Mouse (Mus musculus): Measurements from ENCODE around the gene Cnnm2.
A peak's percentile ranks its signal among the peaks of the same experiment; 100 is the strongest.

The Cnnm2 gene

GRCm38 (mm10) chr19:46846459-46846858 lies 85.1 kb downstream of the Cnnm2 start:
- DNase-seq (ENCODE audit: low read depth, low spot score) = no peak

- DNase-seq (ENCODE audit: low read depth, low spot score) = peak; percentile 75
Observed at GRCm38 (mm10) chr19:46848381-46849268, 87.2 kb downstream of the Cnnm2 start.

- DNase-seq (ENCODE audit: low read depth, low spot score) = no peak
Observed at GRCm38 (mm10) chr19:46849443-46849997, 88.1 kb downstream of the Cnnm2 start.

DNA sequence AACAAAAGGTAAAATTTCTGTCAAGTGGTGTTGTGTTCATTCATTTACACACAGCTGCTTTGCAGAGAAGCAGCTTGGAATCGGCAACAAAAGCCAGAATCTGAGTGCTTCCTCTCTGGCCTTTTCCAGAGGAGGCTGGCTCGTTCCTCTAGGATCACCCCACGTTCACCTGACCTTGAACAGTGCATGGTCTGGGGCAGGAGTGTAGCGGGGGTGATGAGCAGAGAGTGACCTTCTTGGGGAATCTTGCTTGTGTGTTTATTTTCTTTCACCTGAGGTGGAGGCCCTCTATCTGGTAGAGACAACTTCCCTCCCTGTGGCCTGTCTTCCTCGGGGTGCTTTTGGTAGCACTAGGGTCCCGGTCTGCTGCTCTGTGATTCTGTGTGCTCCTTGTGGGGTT lies 94.8 kb downstream of the Cnnm2 start:
- no peak for DNase-seq (ENCODE audit: low read depth, low spot score)

DNA sequence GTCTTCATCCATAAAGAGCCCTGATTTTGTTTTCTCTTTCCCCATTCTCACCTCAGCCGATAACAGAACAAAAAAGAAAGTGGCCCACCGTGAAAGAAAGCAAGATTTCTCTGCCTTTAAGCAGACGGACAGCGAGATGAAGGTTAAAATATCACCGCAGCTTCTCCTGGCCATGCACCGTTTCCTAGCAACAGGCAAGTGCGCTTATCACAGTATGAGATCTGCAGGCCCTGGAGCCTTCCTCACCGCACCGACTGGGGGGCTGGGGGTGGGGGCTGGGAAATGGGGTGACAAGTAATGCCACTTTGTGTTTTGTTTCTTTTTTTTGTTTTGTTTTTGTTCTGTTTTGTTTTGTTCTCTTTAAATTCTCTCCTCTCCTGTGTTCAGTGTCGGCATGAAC lies 95.4 kb downstream of the Cnnm2 start:
- DNase-seq (ENCODE audit: low read depth, low spot score) = no peak

GRCm38 (mm10) chr19:46857277-46857989 lies 96.0 kb downstream of the Cnnm2 start:
- DNase-seq (ENCODE audit: low read depth, low spot score) = no peak

DNA sequence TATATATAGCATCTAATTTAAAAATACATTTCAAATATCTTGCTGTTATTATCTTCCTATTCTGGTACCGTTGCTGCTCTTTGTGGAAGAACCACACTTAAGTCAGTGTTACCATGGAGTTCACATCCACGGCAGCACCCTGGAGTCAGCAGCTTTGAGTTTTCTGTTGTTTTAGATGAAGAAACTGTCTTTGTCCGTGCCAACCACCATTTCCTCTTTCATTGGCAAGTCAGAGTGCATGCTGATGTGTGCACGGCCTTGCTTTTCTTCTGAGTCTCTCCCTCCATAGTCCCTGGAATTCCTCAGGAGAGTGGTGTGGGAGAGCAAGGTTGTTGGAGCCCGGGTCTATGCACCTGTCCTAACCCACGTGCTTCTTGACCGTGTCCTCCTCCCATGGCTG lies 96.8 kb downstream of the Cnnm2 start:
- no peak for DNase-seq (ENCODE audit: low read depth, low spot score)

DNA sequence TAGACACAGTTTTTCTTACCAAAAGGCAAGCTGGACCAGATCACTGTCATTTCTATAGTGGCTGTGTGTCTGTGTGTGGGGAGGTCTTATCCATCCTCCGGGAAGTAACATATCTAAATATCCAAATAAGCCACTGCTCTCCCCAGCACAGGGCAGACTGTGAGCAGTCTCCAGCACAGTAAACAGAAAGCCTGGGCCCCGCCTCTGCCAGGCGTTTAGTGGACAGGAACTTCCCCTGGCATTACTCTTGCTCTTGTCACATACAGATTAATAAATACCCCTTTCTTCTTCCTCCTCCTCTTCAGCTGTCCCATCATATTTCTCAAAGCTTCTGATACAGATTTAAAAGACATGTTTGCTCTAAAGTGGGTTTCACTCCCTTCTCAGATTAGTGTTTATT lies 101.2 kb downstream of the Cnnm2 start:
- no peak for DNase-seq (ENCODE audit: low read depth, low spot score)

GRCm38 (mm10) chr19:46863236-46863927 lies 102.0 kb downstream of the Cnnm2 start:
- no peak for DNase-seq (ENCODE audit: low read depth, low spot score)

DNA sequence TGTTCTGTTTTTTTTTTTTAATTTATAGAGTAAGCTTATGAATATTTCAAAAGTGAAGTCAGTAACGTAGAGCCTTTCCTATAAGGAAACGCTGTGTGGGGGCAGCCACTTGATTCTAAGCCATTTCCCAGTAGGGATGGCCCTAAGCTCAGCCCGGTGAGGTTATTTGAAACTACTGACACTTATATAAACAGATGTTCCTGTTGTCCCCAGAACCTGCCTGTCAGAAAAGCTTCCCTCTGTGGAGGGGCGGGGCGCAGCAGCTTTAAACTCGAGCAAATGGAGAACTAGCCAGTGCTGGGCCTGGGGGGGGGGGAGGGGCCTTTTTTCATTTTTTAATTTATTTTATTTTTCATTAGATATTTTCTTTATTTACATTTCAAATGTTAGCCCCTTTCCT lies 102.7 kb downstream of the Cnnm2 start:
- DNase-seq (ENCODE audit: low read depth, low spot score) = no peak

GRCm38 (mm10) chr19:46864731-46865331 lies 103.4 kb downstream of the Cnnm2 start:
- no peak for DNase-seq (ENCODE audit: low read depth, low spot score)

DNA sequence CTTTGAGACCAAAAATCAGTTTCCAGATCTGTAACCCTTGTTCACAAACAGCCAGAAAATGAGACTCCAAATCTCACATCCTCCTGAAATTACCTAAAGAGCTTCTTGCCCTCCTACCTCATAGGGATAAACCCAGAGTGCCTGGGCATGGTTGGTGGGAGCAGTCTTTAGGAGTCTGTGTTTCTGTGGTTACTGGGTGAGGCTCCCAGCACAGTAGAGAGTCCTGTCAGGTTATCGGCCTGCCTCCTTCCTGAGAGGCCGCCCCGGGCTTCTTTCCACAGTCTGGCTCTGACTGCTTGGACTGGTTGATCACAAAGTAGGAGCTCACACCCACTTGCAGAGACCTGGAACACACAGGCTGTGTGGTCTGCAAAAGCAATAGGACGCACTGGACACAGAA lies 104.0 kb downstream of the Cnnm2 start:
- DNase-seq (ENCODE audit: low read depth, low spot score) = no peak

- DNase-seq (ENCODE audit: low read depth, low spot score) = peak; percentile 51
Observed at GRCm38 (mm10) chr19:46869049-46869448, 107.7 kb downstream of the Cnnm2 start.

DNA sequence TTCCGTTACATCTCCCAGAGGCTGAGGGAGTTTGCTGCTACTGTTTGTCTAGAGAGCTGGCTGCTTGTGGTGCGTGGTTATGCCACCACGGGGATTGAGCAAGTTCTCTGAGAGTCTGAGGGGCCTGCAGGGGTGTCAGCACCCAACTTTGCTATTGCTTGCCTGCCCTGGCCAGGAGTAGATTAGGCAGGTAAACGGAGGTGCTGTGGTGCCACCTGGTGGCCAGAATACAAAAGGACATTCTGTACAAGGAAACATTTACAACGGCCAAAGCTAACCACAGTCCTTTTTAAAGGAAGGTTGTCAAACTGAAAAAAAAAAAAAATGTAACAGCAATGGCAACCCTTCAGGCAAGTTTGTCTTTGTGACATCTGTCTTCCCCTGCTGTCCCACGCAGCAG lies 108.1 kb downstream of the Cnnm2 start:
- DNase-seq (ENCODE audit: low read depth, low spot score) = peak; percentile 84

DNA sequence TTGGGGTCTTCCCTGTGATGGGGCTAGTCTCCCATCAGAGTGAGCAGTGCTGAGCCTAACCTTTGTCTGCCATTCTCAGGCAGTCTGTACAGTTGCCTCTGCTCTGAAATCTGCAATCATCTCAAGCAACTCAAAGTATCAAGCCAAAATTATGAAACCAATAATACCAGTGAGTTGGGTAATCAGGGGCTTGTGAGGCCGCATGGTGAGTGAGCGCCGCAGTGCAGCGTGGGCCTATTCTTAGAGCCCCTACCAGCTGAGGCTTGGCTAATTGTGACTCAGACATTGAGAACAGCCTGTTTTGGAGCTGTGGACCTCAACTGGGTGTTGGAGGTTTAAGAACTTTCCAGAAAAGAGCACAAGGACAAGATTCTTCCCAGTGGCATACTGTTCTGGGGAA lies 109.7 kb downstream of the Cnnm2 start:
- no peak for DNase-seq (ENCODE audit: low read depth, low spot score)

- DNase-seq (ENCODE audit: low read depth, low spot score) = no peak
Observed at GRCm38 (mm10) chr19:46871651-46872050, 110.3 kb downstream of the Cnnm2 start.

DNA sequence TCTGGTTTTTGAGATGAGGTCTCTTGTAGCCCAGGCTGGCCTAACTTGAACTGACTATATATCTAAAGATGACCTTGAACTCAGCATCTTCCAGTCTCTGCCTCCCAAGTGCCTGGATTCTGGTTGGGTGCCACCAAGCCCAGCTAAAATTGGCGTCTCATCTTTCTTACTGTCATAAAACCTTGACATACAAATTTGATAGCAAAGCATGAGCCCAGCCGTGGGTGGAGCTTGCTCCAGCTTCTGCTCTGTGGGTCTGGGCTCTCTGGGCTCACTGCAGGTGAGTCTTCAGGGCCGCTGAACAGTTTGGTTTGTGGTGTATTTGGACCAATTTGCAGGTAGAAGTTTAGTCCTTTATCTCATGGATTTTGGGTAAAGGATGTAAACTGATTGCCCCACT lies 112.5 kb downstream of the Cnnm2 start:
- no peak for DNase-seq (ENCODE audit: low read depth, low spot score)

- peak; percentile 80 for DNase-seq (ENCODE audit: low read depth, low spot score)
Observed at GRCm38 (mm10) chr19:46875790-46876189, 114.4 kb downstream of the Cnnm2 start.

- DNase-seq (ENCODE audit: low read depth, low spot score) = no peak
Observed at GRCm38 (mm10) chr19:46877886-46878285, 116.5 kb downstream of the Cnnm2 start.

DNA sequence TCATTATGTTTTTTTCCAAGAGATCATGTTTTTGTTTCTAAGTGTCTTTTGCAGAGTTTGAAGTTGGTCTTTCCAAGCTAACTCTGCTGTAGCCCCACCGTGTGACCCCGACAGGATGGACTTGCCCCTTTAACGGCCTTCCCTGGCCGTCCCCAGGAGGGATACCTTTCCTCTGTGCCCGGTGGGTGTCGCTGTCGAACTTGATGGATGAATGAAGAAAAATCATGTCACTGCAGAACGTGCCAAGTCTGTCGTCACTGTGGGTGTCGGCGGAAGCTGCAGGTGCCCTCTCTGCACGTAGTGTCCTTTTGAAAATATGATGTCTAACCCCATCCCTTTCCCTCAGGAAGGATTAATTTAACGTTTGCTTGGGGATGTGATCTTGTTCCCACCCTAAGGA lies 117.0 kb downstream of the Cnnm2 start:
- peak; percentile 36 for DNase-seq (ENCODE audit: low read depth, low spot score)

DNA sequence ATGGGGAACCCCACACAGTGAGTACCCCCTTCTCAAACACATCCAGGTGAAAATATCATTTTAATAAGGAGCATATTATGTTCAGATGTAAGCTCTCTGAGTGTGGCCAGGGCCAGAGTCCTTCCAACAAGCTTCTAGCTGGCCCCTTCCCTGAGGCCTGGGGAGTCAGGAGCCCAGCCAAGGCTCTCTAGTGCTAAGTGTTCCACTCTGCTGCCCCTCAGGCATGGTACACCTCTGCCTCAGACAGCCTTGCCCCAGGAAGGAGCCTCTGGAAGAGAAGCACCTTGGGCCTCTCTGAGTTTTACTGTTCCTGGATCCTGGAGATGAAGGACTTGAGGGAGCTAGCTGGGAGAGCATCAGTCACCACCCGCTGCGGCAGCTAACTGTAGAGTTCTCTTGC lies 118.5 kb downstream of the Cnnm2 start:
- DNase-seq (ENCODE audit: low read depth, low spot score) = no peak

GRCm38 (mm10) chr19:46885365-46885764 lies 124.0 kb downstream of the Cnnm2 start:
- no peak for DNase-seq (ENCODE audit: low read depth, low spot score)
